ENCODE assay signal across 8 mouse cellular contexts in genomic region chr9:56776881-56777801, GRCm38 (mm10). TPM values are rescaled to one million over a fixed set of nuclear protein-coding genes. Genes with fewer than 3 reads are reported as not detected.
DNase-seq lines count a peak whose midpoint lies in the region; ATAC-seq lines count a peak whose summit lies in the region.

No protein-coding gene starts in this region.

- no peak overlapping the region for H3K4me2 ChIP-seq in forebrain, embryonic 12.5 days
- H3K4me2 ChIP-seq in midbrain, embryonic 11.5 days, result no peak overlapping the region
- H3K4me2 ChIP-seq in forebrain, embryonic 14.5 days (ENCODE audit: low read length), result no peak overlapping the region
- no peak overlapping the region for H3K4me2 ChIP-seq in midbrain, embryonic 15.5 days

- no peak overlapping the region for H3K9ac ChIP-seq in forebrain, embryonic 12.5 days
- H3K9ac ChIP-seq in midbrain, embryonic 11.5 days (ENCODE audit: low read length), result no peak overlapping the region
- H3K9ac ChIP-seq in forebrain, embryonic 14.5 days (ENCODE audit: low read length), result no peak overlapping the region
- H3K9ac ChIP-seq in midbrain, embryonic 15.5 days, result no peak overlapping the region; the same call in 1 of the 2 replicates

- no peak for DNase-seq in forebrain, embryonic 10.5 days (ENCODE audit: extremely low spot score, low spot score)
- peak; percentile 28 for DNase-seq in midbrain, embryonic 10.5 days (ENCODE audit: low spot score)
- DNase-seq in midbrain, embryonic 11.5 days (ENCODE audit: low spot score, missing footprints), result no peak
- DNase-seq in forebrain, embryonic 14.5 days (ENCODE audit: low spot score), result peak; percentile 49
- no peak for DNase-seq in adrenal gland, postnatal 4 days (ENCODE audit: low spot score in 2 of 2)
- DNase-seq in adrenal gland, adult 8-10 months, result no peak

- H3K4me1 ChIP-seq in forebrain, embryonic 10.5 days, result peaks cover 27% of the 10 kb centered on the region
- peaks cover 9% of the 10 kb centered on the region for H3K4me1 ChIP-seq in forebrain, embryonic 12.5 days
- peaks cover 21% of the 10 kb centered on the region for H3K4me1 ChIP-seq in midbrain, embryonic 10.5 days
- peaks cover 8% of the 10 kb centered on the region for H3K4me1 ChIP-seq in midbrain, embryonic 11.5 days (ENCODE audit: control insufficient read depth, insufficient read depth, low read length)
- peaks cover 6% of the 10 kb centered on the region; the same call in 1 of the 2 replicates for H3K4me1 ChIP-seq in forebrain, embryonic 14.5 days (ENCODE audit: control insufficient read depth, insufficient read depth, low read length)
- peaks cover 18% of the 10 kb centered on the region for H3K4me1 ChIP-seq in midbrain, embryonic 15.5 days

- no peaks in the 10 kb centered on the region for H3K36me3 ChIP-seq in forebrain, embryonic 10.5 days (replicated peaks)
- H3K36me3 ChIP-seq in forebrain, embryonic 12.5 days (replicated peaks), result no peaks in the 10 kb centered on the region
- H3K36me3 ChIP-seq in midbrain, embryonic 10.5 days, result no peaks in the 10 kb centered on the region
- no peaks in the 10 kb centered on the region for H3K36me3 ChIP-seq in midbrain, embryonic 11.5 days (ENCODE audit: control insufficient read depth, insufficient read depth, low read length)
- no peaks in the 10 kb centered on the region for H3K36me3 ChIP-seq in forebrain, embryonic 14.5 days (ENCODE audit: control insufficient read depth, insufficient read depth, low read length)
- no peaks in the 10 kb centered on the region for H3K36me3 ChIP-seq in midbrain, embryonic 15.5 days (replicated peaks)

- 62% methylated on average over 11 of the region's 11 CpGs for WGBS in forebrain, embryonic 10.5 days
- 53% methylated on average over 11 of the region's 11 CpGs for WGBS in forebrain, embryonic 12.5 days
- WGBS in midbrain, embryonic 10.5 days, result 57% methylated on average over 11 of the region's 11 CpGs
- 53% methylated on average over 11 of the region's 11 CpGs for WGBS in midbrain, embryonic 11.5 days
- 50% methylated on average over 11 of the region's 11 CpGs for WGBS in forebrain, embryonic 14.5 days
- 52% methylated on average over 11 of the region's 11 CpGs for WGBS in midbrain, embryonic 15.5 days

- no peak for ATAC-seq in forebrain, embryonic 12.5 days (ENCODE audit: low FRiP score)
- no peak; the same call in 1 of the 2 replicates for ATAC-seq in midbrain, embryonic 11.5 days (ENCODE audit: low FRiP score)
- ATAC-seq in forebrain, embryonic 14.5 days, result peak; percentile 46; the same call in 1 of the 2 replicates
- peak; percentile 57 for ATAC-seq in midbrain, embryonic 15.5 days (replicated peaks)

- H3K9me3 ChIP-seq in forebrain, embryonic 10.5 days, result no peaks in the 10 kb centered on the region
- H3K9me3 ChIP-seq in forebrain, embryonic 12.5 days, result no peaks in the 10 kb centered on the region
- no peaks in the 10 kb centered on the region for H3K9me3 ChIP-seq in midbrain, embryonic 10.5 days (replicated peaks)
- H3K9me3 ChIP-seq in midbrain, embryonic 11.5 days (ENCODE audit: control insufficient read depth, low read length), result no peaks in the 10 kb centered on the region
- no peaks in the 10 kb centered on the region for H3K9me3 ChIP-seq in forebrain, embryonic 14.5 days (replicated peaks; ENCODE audit: control insufficient read depth, low read length)
- H3K9me3 ChIP-seq in midbrain, embryonic 15.5 days, result no peaks in the 10 kb centered on the region

- H3K4me3 ChIP-seq in forebrain, embryonic 10.5 days, result no peak overlapping the region
- no peak overlapping the region for H3K4me3 ChIP-seq in forebrain, embryonic 12.5 days (replicated peaks)
- H3K4me3 ChIP-seq in midbrain, embryonic 10.5 days, result no peak overlapping the region
- no peak overlapping the region for H3K4me3 ChIP-seq in midbrain, embryonic 11.5 days (ENCODE audit: low read depth, low read length)
- no peak overlapping the region for H3K4me3 ChIP-seq in forebrain, embryonic 14.5 days (ENCODE audit: low read depth, low read length)
- H3K4me3 ChIP-seq in midbrain, embryonic 15.5 days, result no peak overlapping the region

- peaks cover 20% of the 10 kb centered on the region for H3K27me3 ChIP-seq in forebrain, embryonic 10.5 days (ENCODE audit: poor library complexity, severe bottlenecking)
- peaks cover 24% of the 10 kb centered on the region for H3K27me3 ChIP-seq in forebrain, embryonic 12.5 days
- peaks cover 8% of the 10 kb centered on the region; the same call in 1 of the 2 replicates for H3K27me3 ChIP-seq in midbrain, embryonic 10.5 days (ENCODE audit: low read depth, poor library complexity, severe bottlenecking)
- H3K27me3 ChIP-seq in midbrain, embryonic 11.5 days (ENCODE audit: control insufficient read depth, insufficient read depth, low read length), result no peaks in the 10 kb centered on the region
- H3K27me3 ChIP-seq in forebrain, embryonic 14.5 days (replicated peaks; ENCODE audit: control insufficient read depth, insufficient read depth, low read length), result 0 out of 2 replicates have a peak, but pooled peaks cover 5% of the 10 kb centered on the region
- no peaks in the 10 kb centered on the region for H3K27me3 ChIP-seq in midbrain, embryonic 15.5 days (replicated peaks)

- peak overlapping the region; percentile 51 for H3K27ac ChIP-seq in forebrain, embryonic 10.5 days
- H3K27ac ChIP-seq in forebrain, embryonic 12.5 days, result no peak overlapping the region
- H3K27ac ChIP-seq in midbrain, embryonic 10.5 days (replicated peaks), result peak overlapping the region; percentile 34
- no peak overlapping the region for H3K27ac ChIP-seq in midbrain, embryonic 11.5 days (ENCODE audit: low read depth, low read length)
- no peak overlapping the region for H3K27ac ChIP-seq in forebrain, embryonic 14.5 days (ENCODE audit: low read depth, low read length)
- peak overlapping the region; percentile 38; the same call in 1 of the 2 replicates for H3K27ac ChIP-seq in midbrain, embryonic 15.5 days

RNA-seq across cellular contexts. Expression of gene Lingo1, which starts 19.1 kb away (rescaled TPM):
- 0.74 and 0.77 TPM in 2 replicates for polyA plus RNA-seq in forebrain, embryonic 10.5 days (2016; fragmentation: Nextera tagmentation; extraction: Ambion mirVana)
- polyA plus RNA-seq in forebrain, embryonic 12.5 days (2016; fragmentation: Nextera tagmentation; extraction: Ambion mirVana), result 9.4 and 10.5 TPM in 2 replicates
- 2.8 and 6.4 TPM in 2 replicates for polyA plus RNA-seq in midbrain, embryonic 10.5 days (2016; fragmentation: Nextera tagmentation; extraction: Ambion mirVana)
- 4.3 and 5.7 TPM in 2 replicates for polyA plus RNA-seq in midbrain, embryonic 11.5 days (2014; fragmentation: Nextera tagmentation; extraction: Ambion mirVana)
- polyA plus RNA-seq in forebrain, embryonic 14.5 days (2014; fragmentation: Nextera tagmentation; extraction: Ambion mirVana), result 19.0 and 26.7 TPM in 2 replicates
- 77.8 and 83.1 TPM in 2 replicates for polyA plus RNA-seq in midbrain, embryonic 15.5 days (2015; fragmentation: Nextera tagmentation; extraction: Ambion mirVana)
- 1 to 10 TPM; 6.1 to 8.5 TPM for total RNA-seq in adrenal gland, postnatal 4 days (2021)
- total RNA-seq in adrenal gland, adult 8-10 months (2022), result 1 to 10 TPM; 1.2 to 2.3 (median 1.8) TPM

Comparison
In these comparisons a context has a peak if more than half of its experiments do, and no peak if none do; other contexts are left out.
1. DNase-seq: peak in midbrain, embryonic 10.5 days (single experiment) and forebrain, embryonic 14.5 days (single experiment); none in forebrain, embryonic 10.5 days (single experiment), midbrain, embryonic 11.5 days (single experiment), adrenal gland, postnatal 4 days (0 of 2) and adrenal gland, adult 8-10 months (single experiment).
2. H3K27ac ChIP-seq: peak in forebrain, embryonic 10.5 days (single experiment), midbrain, embryonic 10.5 days (single experiment) and midbrain, embryonic 15.5 days (single experiment); none in forebrain, embryonic 12.5 days (single experiment), midbrain, embryonic 11.5 days (single experiment) and forebrain, embryonic 14.5 days (single experiment).
3. ATAC-seq: peak in forebrain, embryonic 14.5 days (single experiment) and midbrain, embryonic 15.5 days (single experiment); none in forebrain, embryonic 12.5 days (single experiment) and midbrain, embryonic 11.5 days (single experiment).